Mouse (Mus musculus): Measurements from ENCODE around the gene Gpc3. TPM values are rescaled to one million over a fixed set of nuclear protein-coding genes. Genes with fewer than 3 reads are reported as not detected.

Gpc3 gene
- total and polyA plus RNA-seq, 3 experiments: not detected

DNA sequence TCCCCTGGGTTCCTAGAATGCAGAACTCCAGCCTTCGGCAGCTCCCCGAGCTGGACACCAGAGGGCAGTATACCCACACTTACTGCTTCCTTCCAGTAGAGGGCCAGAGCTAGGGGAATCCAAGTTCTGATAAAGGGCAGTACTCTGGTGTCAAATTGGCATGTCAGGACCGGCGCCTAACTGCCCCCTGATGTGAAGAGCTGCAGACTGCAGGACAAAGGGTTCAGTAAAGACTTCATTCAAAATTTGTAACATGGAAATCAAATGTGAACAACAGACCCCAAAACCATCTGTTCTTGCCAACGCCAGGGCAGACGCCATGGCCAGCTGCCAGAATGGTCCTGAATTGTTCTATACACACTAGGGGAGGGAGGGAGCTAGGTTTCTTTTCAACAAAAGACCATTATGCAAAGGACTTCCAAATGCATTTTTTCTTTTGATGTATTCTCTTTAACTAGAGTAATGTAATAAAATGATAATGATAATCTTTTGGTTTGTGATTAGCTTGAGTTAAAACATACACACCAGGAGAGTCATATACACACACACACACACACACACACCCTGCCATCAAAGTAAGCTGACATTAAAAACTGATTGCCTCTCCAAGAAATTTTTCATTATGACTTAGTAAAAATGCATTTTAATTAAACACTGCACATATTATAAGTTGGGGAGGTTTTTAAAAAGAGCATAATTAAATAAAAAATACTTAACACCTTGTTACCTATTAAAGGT, 160.1 kb downstream of the Gpc3 start:
- no peak overlapping the region for H3K27ac ChIP-seq (ENCODE audit: insufficient read depth, low read depth)
- H3K4me3 ChIP-seq (replicated peaks in 1 of 3; ENCODE audit: low read depth in 2 of 3, low read length in 2 of 3, poor library complexity in 1 of 3): no peak overlapping the region
- H3K9me3 ChIP-seq (replicated peaks; ENCODE audit: low read length): no peaks in the 10 kb centered on the region
- H3K4me1 ChIP-seq (ENCODE audit: control insufficient read depth in 1 of 2, insufficient read depth in 2 of 2): no peaks in the 10 kb centered on the region
- dilution Hi-C loops (cut with MboI; ENCODE audit: extremely low pct_ligation_motif_present, extremely low pct_unique_long_range_greater_than_20kb, low sequenced_read_pairs): no loop called here
- in situ Hi-C loops (cut with MboI; ENCODE audit: low pct_ligation_motif_present, low pct_unique_long_range_greater_than_20kb, low sequenced_read_pairs): loop anchor here (25.0 kb wide), 1 partner anchor 259 kb away; no protein-coding TSS in a partner anchor
- H3K4me2 ChIP-seq (ENCODE audit: insufficient read depth, low read depth, poor library complexity, severe bottlenecking): no peak overlapping the region
- H3K36me3 ChIP-seq (replicated peaks in 1 of 2; ENCODE audit: control insufficient read depth in 1 of 2, insufficient read depth in 1 of 2, low read length in 1 of 2): no peaks in the 10 kb centered on the region
- no peaks in the 10 kb centered on the region for H3K27me3 ChIP-seq (replicated peaks)
- no peak overlapping the region for H3K9ac ChIP-seq (ENCODE audit: insufficient read depth, low read depth)
- H3K79me2 ChIP-seq (replicated peaks; ENCODE audit: control insufficient read depth, extremely low read depth, insufficient read depth, poor library complexity, severe bottlenecking): no peaks in the 10 kb centered on the region
- TF ChIP-seq ELF1 (IDR thresholded peaks at IDR 0.05; ENCODE audit: low read depth, low read length): no peak
- TF ChIP-seq JUND (conservative IDR thresholded peaks at IDR 0.05; ENCODE audit: low read depth, low read length): no peak
- TF ChIP-seq MAX (IDR thresholded peaks at IDR 0.05; ENCODE audit: low read length): no peak
- peak; percentile 73 for TF ChIP-seq SMC3 (IDR thresholded peaks at IDR 0.05; ENCODE audit: low read depth, low read length)
- TF ChIP-seq RAD21 (IDR thresholded peaks at IDR 0.05; ENCODE audit: low read depth, low read length): peak; percentile 72
- no peak for TF ChIP-seq USF2 (conservative IDR thresholded peaks at IDR 0.05; ENCODE audit: low read depth, low read length)
- TF ChIP-seq E2F4 (IDR thresholded peaks at IDR 0.05; ENCODE audit: insufficient replicate concordance, low read depth, low read length): no peak
- TF ChIP-seq NELFE (IDR thresholded peaks at IDR 0.05; ENCODE audit: low read depth, low read length): peak; percentile 60; the same call in 1 of the 2 replicates
- TF ChIP-seq CHD1 (IDR thresholded peaks at IDR 0.05; ENCODE audit: low read depth, low read length): no peak
- TF ChIP-seq RCOR1 (conservative IDR thresholded peaks at IDR 0.05; ENCODE audit: low read depth, low read length): no peak
- no peak for TF ChIP-seq ETS1 (conservative IDR thresholded peaks at IDR 0.05; ENCODE audit: low read depth, low read length)
- no peak for TF ChIP-seq UBTF (IDR thresholded peaks at IDR 0.05; ENCODE audit: low read depth, low read length)
- TF ChIP-seq BHLHE40 (IDR thresholded peaks at IDR 0.05; ENCODE audit: low read depth, low read length): no peak
- no peak for TF ChIP-seq GABPA (IDR thresholded peaks at IDR 0.05; ENCODE audit: insufficient replicate concordance, low read depth, low read length)
- TF ChIP-seq MEF2A (IDR thresholded peaks at IDR 0.05; ENCODE audit: borderline replicate concordance, low read depth, low read length): no peak
- no peak for TF ChIP-seq USF1 (IDR thresholded peaks at IDR 0.05; ENCODE audit: low read depth, low read length)
- TF ChIP-seq MAZ (IDR thresholded peaks at IDR 0.05; ENCODE audit: low read depth, low read length): no peak
- TF ChIP-seq KAT2A (IDR thresholded peaks at IDR 0.05; ENCODE audit: insufficient replicate concordance, low read length): no peak
- TF ChIP-seq TBP (conservative IDR thresholded peaks at IDR 0.05; ENCODE audit: low read depth, low read length): no peak
- TF ChIP-seq ZNF384 (IDR thresholded peaks at IDR 0.05; ENCODE audit: low read depth, low read length): no peak
- TF ChIP-seq ZC3H11A (IDR thresholded peaks at IDR 0.05; ENCODE audit: low read depth, low read length): peak; percentile 14; the same call in 1 of the 2 replicates
- TF ChIP-seq MYC (IDR thresholded peaks at IDR 0.05; ENCODE audit: low read depth, low read length): no peak
- TF ChIP-seq CTCF (conservative IDR thresholded peaks at IDR 0.05 in 1 of 2, IDR thresholded peaks at IDR 0.05 in 1 of 2; ENCODE audit: low read depth in 2 of 2, low read length in 2 of 2): peak; percentile 65 to 99
- TF ChIP-seq POLR2A (IDR thresholded peaks at IDR 0.05; ENCODE audit: low read depth, low read length): no peak
- TF ChIP-seq MAFK (IDR thresholded peaks at IDR 0.05; ENCODE audit: insufficient replicate concordance, low read length): no peak
- no peak for TF ChIP-seq CHD2 (IDR thresholded peaks at IDR 0.05; ENCODE audit: low read length)
- DNase-seq (ENCODE audit: extremely low read depth): peak; percentile 53

All from CH12.LX (cell line).